ENCODE assay signal across 9 mouse cellular contexts in the genomic region with DNA sequence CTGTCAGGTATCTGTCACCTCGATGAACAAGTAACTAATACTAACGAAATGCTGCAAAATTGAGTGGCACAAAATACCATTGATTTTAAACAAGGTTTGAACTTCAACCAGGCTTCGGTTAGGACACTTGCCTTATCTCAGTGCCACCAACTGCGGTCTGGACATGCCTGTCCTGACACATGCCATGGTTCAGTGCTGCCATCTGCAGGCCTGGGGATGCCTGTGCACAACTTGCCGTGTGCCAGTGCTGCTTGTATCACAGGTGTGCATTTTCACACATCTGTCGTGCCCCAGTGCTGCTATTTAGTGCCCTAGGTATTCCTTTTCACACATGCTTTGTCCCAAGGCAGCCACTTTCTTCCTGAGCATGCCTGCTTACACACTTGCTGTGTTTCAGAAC.
DNase-seq lines count a peak whose midpoint lies in the region; ATAC-seq and TF ChIP-seq lines count a peak whose summit lies in the region.
"Had no signal": no experiment of that assay in that cellular context is flagged by ENCODE, and none has a peak within 500 bp of the region (broad histone marks: within the 10 kb centered on the region; RNA-seq: fewer than 3 reads in every experiment).

No protein-coding gene starts in this region.

- 63% methylated on average over 6 of the region's 6 CpGs for WGBS in kidney, adult 2 months
- WGBS in kidney, embryonic 15.5 days: 57% methylated on average over 6 of the region's 6 CpGs

- TF ChIP-seq POLR2A in kidney, adult 2 months (IDR thresholded peaks at IDR 0.05; ENCODE audit: low read depth, low read length): no peak
- no peak for TF ChIP-seq POLR2A in ES-Bruce4 (IDR thresholded peaks at IDR 0.05; ENCODE audit: insufficient read depth, low read length)

- no peak for TF ChIP-seq EP300 in ES-Bruce4 (IDR thresholded peaks at IDR 0.05; ENCODE audit: insufficient read depth, low read depth, low read length)

- no peaks in the 10 kb centered on the region for H3K27me3 ChIP-seq in kidney, adult 2 months (replicated peaks; ENCODE audit: control insufficient read depth, insufficient read depth, low read length)
- H3K27me3 ChIP-seq in kidney, embryonic 15.5 days: no peaks in the 10 kb centered on the region
- H3K27me3 ChIP-seq in ES-Bruce4 (ENCODE audit: control insufficient read depth, insufficient read depth, low read length, poor library complexity, severe bottlenecking): no peaks in the 10 kb centered on the region
- H3K27me3 ChIP-seq: embryonic facial prominence, embryonic 12.5 days had no signal

- no peak for ATAC-seq in kidney, embryonic 15.5 days (replicated peaks; ENCODE audit: low FRiP score)
- peak; percentile 70 for ATAC-seq in megakaryocyte-erythroid progenitor cell, adult 5-6 weeks (replicated peaks; ENCODE audit: low FRiP score, low TSS enrichment, poor library complexity, severe bottlenecking)
- no peak for ATAC-seq in activated CD4-positive, CD25-positive, alpha-beta regulatory T cell, adult 4 months

- H3K4me1 ChIP-seq in kidney, adult 2 months (ENCODE audit: control insufficient read depth, insufficient read depth, low read length): no peaks in the 10 kb centered on the region
- H3K4me1 ChIP-seq in kidney, embryonic 15.5 days: no peaks in the 10 kb centered on the region
- H3K4me1 ChIP-seq in ES-Bruce4 (ENCODE audit: control insufficient read depth, insufficient read depth, low read length): peaks cover 1% of the 10 kb centered on the region
- H3K4me1 ChIP-seq: embryonic facial prominence, embryonic 12.5 days had no signal

- no peaks in the 10 kb centered on the region for H3K9me3 ChIP-seq in kidney, embryonic 15.5 days (replicated peaks)
- H3K9me3 ChIP-seq in ES-Bruce4 (replicated peaks; ENCODE audit: control insufficient read depth, insufficient read depth, low read length, poor library complexity, severe bottlenecking): no peaks in the 10 kb centered on the region; the same call in 1 of the 2 replicates
- H3K9me3 ChIP-seq: embryonic facial prominence, embryonic 12.5 days had no signal

- peak; percentile 72 for TF ChIP-seq CTCF in kidney, adult 2 months (conservative IDR thresholded peaks at IDR 0.05; ENCODE audit: insufficient read depth, insufficient read length, low read depth, low read length)
- peak; percentile 73 for TF ChIP-seq CTCF in ES-Bruce4 (IDR thresholded peaks at IDR 0.05; ENCODE audit: low read depth, low read length)

- no peaks in the 10 kb centered on the region for H3K36me3 ChIP-seq in kidney, adult 2 months (ENCODE audit: control insufficient read depth, insufficient read depth, low read length)
- H3K36me3 ChIP-seq in kidney, embryonic 15.5 days: no peaks in the 10 kb centered on the region
- H3K36me3 ChIP-seq in ES-Bruce4 (ENCODE audit: control insufficient read depth, insufficient read depth, low read length, poor library complexity, severe bottlenecking): no peaks in the 10 kb centered on the region
- H3K36me3 ChIP-seq: embryonic facial prominence, embryonic 12.5 days had no signal

- H3K4me2 ChIP-seq in kidney, embryonic 15.5 days: no peak overlapping the region
- H3K4me2 ChIP-seq: embryonic facial prominence, embryonic 12.5 days had no signal

- H3K4me3 ChIP-seq in kidney, adult 2 months (ENCODE audit: insufficient read depth, low read depth, low read length): no peak overlapping the region
- no peak overlapping the region for H3K4me3 ChIP-seq in kidney, embryonic 15.5 days (replicated peaks)
- H3K4me3 ChIP-seq in ES-Bruce4 (ENCODE audit: low read depth, low read length): no peak overlapping the region
- H3K4me3 ChIP-seq: embryonic facial prominence, embryonic 12.5 days had no signal

- DNase-seq in kidney, adult 2 months: peak; percentile 16
- peak; percentile 23 for DNase-seq in c-Kit-positive CD71-negative TER-119-negative erythroid progenitor cells, embryonic 14.5 days (ENCODE audit: low read depth)
- no peak for DNase-seq in cerebellum, adult 9-10 months
- no peak for DNase-seq in urinary bladder, postnatal 25 days (ENCODE audit: low spot score)

- no peak overlapping the region for H3K9ac ChIP-seq in kidney, embryonic 15.5 days
- no peak overlapping the region for H3K9ac ChIP-seq in ES-Bruce4 (ENCODE audit: low read depth, poor library complexity, severe bottlenecking)
- H3K9ac ChIP-seq: embryonic facial prominence, embryonic 12.5 days had no signal

- H3K27ac ChIP-seq in kidney, adult 2 months (ENCODE audit: insufficient read depth, low read depth, low read length): no peak overlapping the region
- H3K27ac ChIP-seq in kidney, embryonic 15.5 days: no peak overlapping the region
- no peak overlapping the region for H3K27ac ChIP-seq in ES-Bruce4 (ENCODE audit: insufficient read depth, low read length)
- H3K27ac ChIP-seq: embryonic facial prominence, embryonic 12.5 days had no signal

Comparison
In these comparisons a context has a peak if more than half of its experiments do, and no peak if none do; other contexts are left out.
1. DNase-seq: peak in kidney, adult 2 months (single experiment) and c-Kit-positive CD71-negative TER-119-negative erythroid progenitor cells, embryonic 14.5 days (single experiment); none in cerebellum, adult 9-10 months (single experiment) and urinary bladder, postnatal 25 days (single experiment).